Mouse (Mus musculus) embryonic facial prominence, embryonic 10.5 days (tissue): ENCODE measurements at regions not wholly inside any gene's neighbourhood (a gene's known extent, or its start where the extent isn't known, plus 50 kb on each side); places are given as distances from the start of the nearest gene placed in this dataset.

Experiments used
- DNase-seq: peaks from one replicate; pipeline ENCODE4 v3.0.0-alpha.2; 2017; ENCODE audit warnings: low spot score
- H3K27ac ChIP-seq: fragments of 300-500 bp; sonication (generic); replicated peaks from 2 replicates; pipeline ENCODE4 v1.5.1; 2016; ENCODE audit warnings: mild to moderate bottlenecking
- H3K27me3 ChIP-seq: fragments of 300-500 bp; sonication (generic); replicated peaks from 2 replicates; pipeline ENCODE4 v1.6.1; 2016; ENCODE audit warnings: low read depth, mild to moderate bottlenecking; ENCODE audit not compliant: poor library complexity, severe bottlenecking
- H3K36me3 ChIP-seq: fragments of 300-500 bp; sonication (generic); replicated peaks from 2 replicates; pipeline ENCODE4 v1.6.1; 2016; ENCODE audit warnings: mild to moderate bottlenecking, moderate library complexity
- H3K4me1 ChIP-seq: fragments of 300-500 bp; sonication (generic); 2 replicates; pipeline ENCODE4 v1.6.1; 2016
- H3K4me3 ChIP-seq: fragments of 300-500 bp; sonication (generic); 2 replicates; pipeline ENCODE4 v1.5.1; 2016; ENCODE audit warnings: mild to moderate bottlenecking, moderate library complexity
- H3K9me3 ChIP-seq: fragments of 300-500 bp; sonication (generic); 2 replicates; pipeline ENCODE4 v1.6.1; 2016; ENCODE audit warnings: mild to moderate bottlenecking
- WGBS: fragments of 180-500 bp; shearing (Covaris S2); methylation state at CpG from one replicate; pipeline ENCODE4 v1.1.7; 2016; 5-methylcytosine and 5-hydroxymethylcytosine counted together

GRCm38 (mm10) chr15:97122263-97122662 is 66.5 kb upstream of the Slc38a4 start:
- Histone ChIP-seq H3K4me3 (no peak overlapping the region), H3K4me1 (peaks cover 5% of the 10 kb centered on the region), H3K27ac (0 out of 2 replicates have a peak overlapping the region, but pooled peaks have one; percentile 19), H3K27me3 (no peaks in the 10 kb centered on the region), H3K36me3 (no peaks in the 10 kb centered on the region), H3K9me3 (no peaks in the 10 kb centered on the region)
- no peak for DNase-seq
- 76% methylated on average over 6 of the region's 6 CpGs for WGBS

GRCm38 (mm10) chr15:97112452-97113200 is 56.9 kb upstream of the Slc38a4 start:
- Histone ChIP-seq H3K4me3 (no peak overlapping the region), H3K4me1 (peaks cover 35% of the 10 kb centered on the region), H3K27ac (peak overlapping the region; percentile 85), H3K27me3 (no peaks in the 10 kb centered on the region), H3K9me3 (no peaks in the 10 kb centered on the region), H3K36me3 (no peaks in the 10 kb centered on the region)
- peak; percentile 27 for DNase-seq
- 84% methylated on average over 19 of the region's 19 CpGs for WGBS

- Histone ChIP-seq H3K9me3 (no peaks in the 10 kb centered on the region), H3K4me3 (no peak overlapping the region), H3K4me1 (peaks cover 36% of the 10 kb centered on the region), H3K27me3 (no peaks in the 10 kb centered on the region), H3K36me3 (no peaks in the 10 kb centered on the region), H3K27ac (peak overlapping the region; percentile 85)
- 55% methylated on average over 11 of the region's 11 CpGs for WGBS
- peak; percentile 48 for DNase-seq
Measured at GRCm38 (mm10) chr15:97111320-97112192, 55.8 kb upstream of the Slc38a4 start.

- 37% methylated on average over 10 of the region's 10 CpGs for WGBS
- Histone ChIP-seq H3K4me1 (peaks cover 35% of the 10 kb centered on the region), H3K4me3 (no peak overlapping the region), H3K9me3 (no peaks in the 10 kb centered on the region), H3K27me3 (no peaks in the 10 kb centered on the region), H3K27ac (no peak overlapping the region), H3K36me3 (no peaks in the 10 kb centered on the region)
- DNase-seq: no peak
Measured at GRCm38 (mm10) chr15:97107779-97108178, 52.0 kb upstream of the Slc38a4 start.

- 88% methylated on average over 6 of the region's 6 CpGs for WGBS
- H3K27me3 ChIP-seq: no peaks in the 10 kb centered on the region
- no peak overlapping the region for H3K4me3 ChIP-seq
- no peaks in the 10 kb centered on the region for H3K36me3 ChIP-seq
- H3K9me3 ChIP-seq: no peaks in the 10 kb centered on the region
- no peak for DNase-seq
- H3K4me1 ChIP-seq: peaks cover 24% of the 10 kb centered on the region
- H3K27ac ChIP-seq: no peak overlapping the region
Measured at GRCm38 (mm10) chr15:97106556-97106955, 50.8 kb upstream of the Slc38a4 start.
